Mouse (Mus musculus): Measurements from ENCODE around the gene Ublcp1. TPM values are rescaled to one million over a fixed set of nuclear protein-coding genes. Genes with fewer than 3 reads are reported as not detected.

Ublcp1 gene
- 57.8 and 57.9 TPM in 2 replicates for polyA plus RNA-seq (2021; fragmentation: Nextera tagmentation)
- long read RNA-seq, experiment 1, transcript Ublcp1-201 (11 exons, 2,088 nt) = major isoform, 105 of 144 reads
- long read RNA-seq, experiment 1, partial matches to known transcripts = 14 of 144 reads
- long read RNA-seq, experiment 1, other reads (novel, unspliced or antisense) = 22 of 144 reads
- long read RNA-seq, experiment 2, transcript Ublcp1-201 (11 exons, 2,088 nt) = major isoform, 462 of 570 reads
- long read RNA-seq, experiment 2, partial matches to known transcripts = 16 of 570 reads
- long read RNA-seq, experiment 2, other reads (novel, unspliced or antisense) = 90 of 570 reads

GRCm38 (mm10) chr11:44470432-44471336 lies at the start of gene Ublcp1:
Ublcp1 (minus strand) TSS chr11:44470498.

GRCm38 (mm10) chr11:44518281-44519095 lies 48.2 kb upstream of the Ublcp1 start, which contains the start of gene Rnf145:
Rnf145 (plus strand) TSS chr11:44518964.

Small RNA genes lying within 50 kb of the gene (microRNA-seq; reads per million reads assigned to microRNA genes)
- not detected for gene Gm22121

Other genes starting within 250 kb of the Ublcp1 start
- 0.13 TPM in 1 of 2 replicates, not detected in the other for gene Il12b, start 70.4 kb downstream of the Ublcp1 start, polyA plus RNA-seq (2021; fragmentation: Nextera tagmentation)
- 32.5 and 34.0 TPM in 2 replicates for gene Rnf145, start 48.5 kb upstream of the Ublcp1 start, polyA plus RNA-seq (2021; fragmentation: Nextera tagmentation)
- 1.1 and 2.1 TPM in 2 replicates for gene Ebf1, start 146.8 kb upstream of the Ublcp1 start, polyA plus RNA-seq (2021; fragmentation: Nextera tagmentation)

Measured in layer of hippocampus, adult 6 months (tissue).